Mouse (Mus musculus) right cerebral cortex, postnatal 36 days (tissue): Measurements from ENCODE around the gene Ube2s.

Source experiments
- DNase-seq, 2 experiments: peaks; one replicate each; pipeline ENCODE4 v3.0.0; 2022; ENCODE audit warnings: low spot score in 2 of 2, mixed read lengths in 1 of 2

Ube2s gene

GRCm38 (mm10) chr7:4777851-4778637, 34.3 kb downstream of the Ube2s start:
- no peak for DNase-seq

GRCm38 (mm10) chr7:4776861-4777830, 35.2 kb downstream of the Ube2s start:
- DNase-seq: no peak

- no peak for DNase-seq
Measured at GRCm38 (mm10) chr7:4776131-4776530, 36.3 kb downstream of the Ube2s start.

GRCm38 (mm10) chr7:4771202-4771601, 41.2 kb downstream of the Ube2s start, which contains the start of gene Fam71e2:
Gene Fam71e2 (minus strand): TSS chr7:4771302.
- DNase-seq: no peak

- no peak for DNase-seq
Measured at GRCm38 (mm10) chr7:4764946-4765710, 47.3 kb downstream of the Ube2s start.

- DNase-seq: no peak
Measured at GRCm38 (mm10) chr7:4759670-4760069, 52.7 kb downstream of the Ube2s start.

GRCm38 (mm10) chr7:4752821-4753570, 59.4 kb downstream of the Ube2s start, which contains the start of gene Cox6b2:
Gene Cox6b2 (minus strand): TSS chr7:4753094.
- peak; percentile 28 to 50 for DNase-seq

GRCm38 (mm10) chr7:4751971-4752820, 60.2 kb downstream of the Ube2s start:
- no peak for DNase-seq

GRCm38 (mm10) chr7:4749169-4749568, 63.2 kb downstream of the Ube2s start:
- no peak for DNase-seq

GRCm38 (mm10) chr7:4748321-4748720, 64.1 kb downstream of the Ube2s start:
- no peak for DNase-seq

- DNase-seq: no peak
Measured at GRCm38 (mm10) chr7:4747156-4747899, 65.1 kb downstream of the Ube2s start.

- DNase-seq: no peak
Measured at GRCm38 (mm10) chr7:4746326-4746980, 65.9 kb downstream of the Ube2s start.

GRCm38 (mm10) chr7:4744886-4745285, 67.5 kb downstream of the Ube2s start:
- DNase-seq: no peak
